Mouse (Mus musculus): ENCODE data around the gene Endou.

GRCm38 (mm10) chr15:97716782-97717181, 14.4 kb downstream of the Endou start:
- TF ChIP-seq CTCF (IDR thresholded peaks at IDR 0.05; ENCODE audit: extremely low read depth, insufficient read length, insufficient replicate concordance, low read depth, low read length) (no peak), POLR2A (IDR thresholded peaks at IDR 0.05; ENCODE audit: low read depth, low read length) (no peak)

Data from small intestine, adult 2 months (tissue).